Mouse (Mus musculus) stomach, embryonic 16.5 days (tissue): ENCODE data around the gene Kif7. TPM values are rescaled to one million over a fixed set of nuclear protein-coding genes. Genes with fewer than 3 reads are reported as not detected.

Experiments
- ATAC-seq: fragments of 200-750 bp; cut with Nextera tagmentation; 2 replicates; pipeline ENCODE4 v1.8.0; 2017; ENCODE audit warnings: moderate number of reproducible peaks, moderate TSS enrichment; ENCODE audit not compliant: insufficient read depth, low FRiP score
- H3K27ac ChIP-seq: fragments of 300-500 bp; sonication (generic); 2 replicates; pipeline ENCODE4 v1.5.1; 2014; ENCODE audit warnings: low read length
- H3K27me3 ChIP-seq: fragments of 300-500 bp; sonication (generic); 2 replicates; pipeline ENCODE4 v1.6.1; 2014; ENCODE audit warnings: low read length, control low read depth, mixed read lengths; ENCODE audit not compliant: control insufficient read depth, insufficient read depth
- H3K36me3 ChIP-seq: fragments of 300-500 bp; sonication (generic); 2 replicates; pipeline ENCODE4 v1.6.1; 2014; ENCODE audit warnings: low read length; ENCODE audit not compliant: control insufficient read depth, insufficient read depth
- H3K4me1 ChIP-seq: fragments of 300-500 bp; sonication (generic); 2 replicates; pipeline ENCODE4 v1.6.1; 2014; ENCODE audit warnings: low read length, control low read depth, mixed read lengths; ENCODE audit not compliant: control insufficient read depth, insufficient read depth
- H3K4me2 ChIP-seq: fragments of 300-500 bp; sonication (generic); 2 replicates; pipeline ENCODE4 v1.6.1; 2014; ENCODE audit warnings: low read depth, low read length, mixed read lengths
- H3K4me3 ChIP-seq: fragments of 300-500 bp; sonication (generic); replicated peaks from 2 replicates; pipeline ENCODE4 v1.5.1; 2014; ENCODE audit warnings: mild to moderate bottlenecking, low read length
- H3K9ac ChIP-seq: fragments of 300-500 bp; sonication (generic); 2 replicates; pipeline ENCODE4 v1.6.1; 2014; ENCODE audit warnings: low read length
- H3K9me3 ChIP-seq: fragments of 300-500 bp; sonication (generic); replicated peaks from 2 replicates; pipeline ENCODE4 v1.6.1; 2016; ENCODE audit warnings: low read length, control low read depth; ENCODE audit not compliant: control insufficient read depth
- WGBS: fragments of 180-500 bp; shearing (Covaris S2); extraction: QIAGEN DNeasy Blood & Tissue Kit; methylation state at CpG from one replicate; pipeline ENCODE4 v1.1.7; 2014; 5-methylcytosine and 5-hydroxymethylcytosine counted together
- polyA plus RNA-seq: library from polyadenylated mRNA; unstranded; fragments of >200 nt; fragmentation: Nextera tagmentation; extraction: Ambion mirVana; gene quantifications from 2 replicates; pipeline ENCODE4 v1.2.1, GENCODE M21; 2015

The Kif7 gene
- polyA plus RNA-seq, 1 experiment from 2014 or later = 2.9 TPM

DNA sequence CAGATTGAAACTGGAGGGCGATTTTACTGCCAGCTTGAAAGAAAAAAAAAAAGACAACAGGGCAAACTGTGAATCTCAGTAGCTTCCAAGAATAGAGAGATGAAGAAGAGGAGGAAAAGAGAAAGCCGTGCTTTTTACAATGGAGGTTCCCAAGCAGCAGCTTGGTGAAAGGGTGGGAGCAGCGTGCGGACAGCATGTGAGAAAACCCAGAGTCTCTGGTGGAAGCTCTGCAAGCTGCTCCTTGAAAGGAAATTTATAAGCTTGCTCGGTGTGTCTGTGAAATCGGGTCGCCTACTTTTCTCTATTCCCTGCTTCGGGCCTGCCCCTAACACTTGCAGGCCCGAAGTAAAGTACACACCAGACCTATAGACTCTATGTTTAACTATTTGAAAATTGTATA is 28.5 kb upstream of the Kif7 start:
- no peaks in the 10 kb centered on the region for H3K27me3 ChIP-seq
- WGBS = 85% methylated on average over 9 of the region's 9 CpGs

GRCm38 (mm10) chr7:79742659-79743536 is 27.4 kb upstream of the Kif7 start, which contains the start of the genes Pex11a and Wdr93:
TSS of gene Pex11a (minus strand) at chr7:79743131.
TSS of gene Wdr93 (plus strand) at chr7:79743163.
- Histone ChIP-seq H3K9ac (peak within 1 kb of the TSS; percentile 80), H3K27ac (no peak within 1 kb of the TSS), H3K4me3 (peak within 1 kb of the TSS; percentile 83), H3K9me3 (no peaks in the 10 kb centered on the region), H3K27me3 (no peaks in the 10 kb centered on the region), H3K36me3 (no peaks in the 10 kb centered on the region), H3K4me1 (peaks cover 5% of the 10 kb centered on the region), H3K4me2 (peak within 1 kb of the TSS; percentile 95)
- 2% methylated on average over 46 of the region's 46 CpGs for WGBS
- peak; percentile 92 for ATAC-seq

More for the DNA sequence above, 28.5 kb upstream of the Kif7 start:
- Histone ChIP-seq H3K36me3 (no peaks in the 10 kb centered on the region), H3K9me3 (no peaks in the 10 kb centered on the region), H3K4me3 (no peak overlapping the region), H3K27ac (no peak overlapping the region), H3K4me2 (no peak overlapping the region), H3K9ac (no peak overlapping the region), H3K4me1 (peaks cover 5% of the 10 kb centered on the region)
- ATAC-seq = no peak

DNA sequence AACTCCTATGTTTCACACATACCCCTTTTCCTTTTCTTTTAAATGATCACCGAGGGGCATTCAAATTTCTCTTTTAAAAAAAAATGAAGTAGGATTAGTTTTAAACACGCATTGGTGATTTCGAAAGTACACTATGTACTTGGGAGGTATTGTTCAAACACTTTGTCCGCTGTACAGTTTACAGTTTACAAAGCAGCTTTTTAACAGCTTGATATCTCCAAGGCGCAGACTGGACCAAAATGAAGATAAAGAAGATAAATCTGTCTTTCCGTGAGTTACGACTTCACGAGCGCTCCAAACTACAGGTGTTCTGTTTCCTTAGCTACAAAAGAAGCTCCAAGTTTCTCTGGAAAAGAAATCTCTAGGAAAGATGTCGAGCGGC is 26.7 kb upstream of the Kif7 start:
- ATAC-seq = no peak
- peak overlapping the region; percentile 83 for H3K4me3 ChIP-seq
- peak overlapping the region; percentile 95 for H3K4me2 ChIP-seq
- H3K4me1 ChIP-seq = peaks cover 5% of the 10 kb centered on the region
- H3K9ac ChIP-seq = peak overlapping the region; percentile 80
- no peaks in the 10 kb centered on the region for H3K27me3 ChIP-seq
- H3K9me3 ChIP-seq = no peaks in the 10 kb centered on the region
- no peak overlapping the region for H3K27ac ChIP-seq
- WGBS = 13% methylated on average over 11 of the region's 11 CpGs
- peaks cover 5% of the 10 kb centered on the region; the same call in 1 of the 2 replicates for H3K36me3 ChIP-seq

GRCm38 (mm10) chr7:79740279-79740678 is 24.8 kb upstream of the Kif7 start:
- H3K4me1 ChIP-seq = peaks cover 5% of the 10 kb centered on the region
- H3K9ac ChIP-seq = no peak overlapping the region
- peaks cover 7% of the 10 kb centered on the region; the same call in 1 of the 2 replicates for H3K36me3 ChIP-seq
- no peaks in the 10 kb centered on the region for H3K27me3 ChIP-seq
- 82% methylated on average over 4 of the region's 4 CpGs for WGBS
- no peak overlapping the region for H3K4me3 ChIP-seq
- ATAC-seq = no peak
- no peaks in the 10 kb centered on the region for H3K9me3 ChIP-seq
- no peak overlapping the region for H3K4me2 ChIP-seq
- no peak overlapping the region for H3K27ac ChIP-seq

GRCm38 (mm10) chr7:79738913-79739312 is 23.4 kb upstream of the Kif7 start:
- Histone ChIP-seq H3K9ac (no peak overlapping the region), H3K4me1 (peaks cover 5% of the 10 kb centered on the region), H3K27ac (no peak overlapping the region), H3K9me3 (no peaks in the 10 kb centered on the region), H3K4me3 (no peak overlapping the region), H3K36me3 (peaks cover 7% of the 10 kb centered on the region; the same call in 1 of the 2 replicates), H3K27me3 (no peaks in the 10 kb centered on the region), H3K4me2 (no peak overlapping the region)
- no peak for ATAC-seq
- WGBS = 74% methylated on average over 2 of the region's 2 CpGs

DNA sequence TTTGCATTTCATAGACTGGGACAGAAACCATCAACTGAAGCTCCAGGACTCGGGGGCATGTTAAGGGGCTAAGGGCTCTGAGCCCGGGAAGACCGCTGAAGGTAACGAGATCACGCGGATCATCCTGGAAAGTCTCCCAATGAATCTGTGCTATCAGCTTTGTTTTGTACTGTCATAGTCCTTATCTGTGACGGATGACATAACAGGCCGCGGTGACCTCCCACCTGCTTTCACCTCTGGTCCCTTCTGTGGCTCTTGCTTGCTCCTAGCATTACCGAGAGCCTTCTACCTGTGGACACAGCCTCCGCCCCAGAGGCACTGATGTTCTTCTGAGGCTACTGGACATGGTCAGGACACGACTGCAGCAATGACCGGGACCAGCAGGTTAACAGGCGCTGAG is 21.0 kb upstream of the Kif7 start:
- peaks cover 7% of the 10 kb centered on the region; the same call in 1 of the 2 replicates for H3K36me3 ChIP-seq
- H3K9ac ChIP-seq = no peak overlapping the region
- ATAC-seq = no peak
- H3K27ac ChIP-seq = no peak overlapping the region
- H3K4me2 ChIP-seq = no peak overlapping the region
- WGBS = 75% methylated on average over 14 of the region's 14 CpGs
- H3K27me3 ChIP-seq = no peaks in the 10 kb centered on the region
- no peak overlapping the region for H3K4me3 ChIP-seq
- no peaks in the 10 kb centered on the region for H3K4me1 ChIP-seq
- no peaks in the 10 kb centered on the region for H3K9me3 ChIP-seq

- Histone ChIP-seq H3K4me3 (no peak overlapping the region), H3K9ac (no peak overlapping the region), H3K4me2 (no peak overlapping the region), H3K27me3 (no peaks in the 10 kb centered on the region), H3K9me3 (no peaks in the 10 kb centered on the region), H3K4me1 (no peaks in the 10 kb centered on the region), H3K27ac (no peak overlapping the region), H3K36me3 (peaks cover 7% of the 10 kb centered on the region; the same call in 1 of the 2 replicates)
- WGBS = 70% methylated on average over 8 of the region's 8 CpGs
- no peak for ATAC-seq
These were observed 19.0 kb upstream of the Kif7 start for GRCm38 (mm10) chr7:79734563-79734962.

GRCm38 (mm10) chr7:79732622-79733021 is 17.1 kb upstream of the Kif7 start, which contains the start of gene Plin1:
TSS of gene Plin1 (minus strand) at chr7:79732903.
- no peaks in the 10 kb centered on the region for H3K9me3 ChIP-seq
- peaks cover 5% of the 10 kb centered on the region; the same call in 1 of the 2 replicates for H3K36me3 ChIP-seq
- no peak within 1 kb of the TSS for H3K4me2 ChIP-seq
- WGBS = 52% methylated on average over 4 of the region's 4 CpGs
- no peak for ATAC-seq
- H3K9ac ChIP-seq = no peak within 1 kb of the TSS
- no peaks in the 10 kb centered on the region for H3K27me3 ChIP-seq
- H3K4me1 ChIP-seq = no peaks in the 10 kb centered on the region
- H3K27ac ChIP-seq = no peak within 1 kb of the TSS
- H3K4me3 ChIP-seq = no peak within 1 kb of the TSS

- WGBS = 76% methylated on average over 13 of the region's 13 CpGs
- no peak for ATAC-seq
- H3K4me1 ChIP-seq = no peaks in the 10 kb centered on the region
- no peaks in the 10 kb centered on the region for H3K27me3 ChIP-seq
- H3K4me2 ChIP-seq = no peak overlapping the region
- H3K4me3 ChIP-seq = no peak overlapping the region
- no peaks in the 10 kb centered on the region for H3K9me3 ChIP-seq
- no peak overlapping the region for H3K9ac ChIP-seq
- no peaks in the 10 kb centered on the region for H3K36me3 ChIP-seq
- no peak overlapping the region for H3K27ac ChIP-seq
These were observed 15.9 kb upstream of the Kif7 start for GRCm38 (mm10) chr7:79731438-79731837.
